Mouse (Mus musculus) layer of hippocampus, adult 2 months (tissue): ENCODE results near the gene Wdr18. TPM values are rescaled to one million over a fixed set of nuclear protein-coding genes. Genes with fewer than 3 reads are reported as not detected.
A peak's percentile ranks its signal among the peaks of the same experiment; 100 is the strongest.

Experiments used
- DNase-seq, 2 experiments: peaks; one replicate each; pipeline ENCODE4 v3.0.0; 2022; ENCODE audit warnings: low spot score in 2 of 2
- H3K27ac ChIP-seq: fragments of 200-600 bp; 2 replicates; pipeline ENCODE4 v1.8.1; 2022
- H3K4me3 ChIP-seq: fragments of 200-600 bp; 2 replicates; pipeline ENCODE4 v1.8.1; 2022; ENCODE audit warnings: mild to moderate bottlenecking
- CTCF ChIP-seq: fragments of 200-600 bp; conservative IDR thresholded peaks from 2 replicates; pipeline ENCODE4 v1.8.1; 2022; ENCODE audit warnings: antibody characterized with exemption, mild to moderate bottlenecking, moderate library complexity
- total RNA-seq, 2 experiments: library from RNA; stranded (reverse); gene quantifications; 2 replicates each; pipeline ENCODE4 v1.2.3; 2021

Gene Wdr18
- total RNA-seq, 2 experiments from 2014 or later, result 44.8 to 47.0 TPM

GRCm38 (mm10) chr10:79989272-79989786 lies 29.4 kb downstream of the Wdr18 start:
- DNase-seq, result no peak
- Histone ChIP-seq H3K4me3 (peak overlapping the region; percentile 54; the same call in 1 of the 2 replicates), H3K27ac (no peak overlapping the region)
- TF ChIP-seq CTCF, result no peak

GRCm38 (mm10) chr10:79989870-79990269 lies 29.9 kb downstream of the Wdr18 start:
- no peak for TF ChIP-seq CTCF
- no peak overlapping the region for H3K4me3 ChIP-seq

GRCm38 (mm10) chr10:79991099-79991498 lies 31.1 kb downstream of the Wdr18 start:
- H3K27ac ChIP-seq, result no peak overlapping the region
- DNase-seq, result no peak
- H3K4me3 ChIP-seq, result no peak overlapping the region
- no peak for TF ChIP-seq CTCF

More at GRCm38 (mm10) chr10:79989870-79990269, 29.9 kb downstream of the Wdr18 start:
- H3K27ac ChIP-seq, result no peak overlapping the region
- DNase-seq, result no peak

GRCm38 (mm10) chr10:79991548-79991947 lies 31.6 kb downstream of the Wdr18 start:
- TF ChIP-seq CTCF, result peak; percentile 55
- Histone ChIP-seq H3K4me3 (no peak overlapping the region), H3K27ac (no peak overlapping the region)
- no peak for DNase-seq

GRCm38 (mm10) chr10:79994397-79995115 lies 34.6 kb downstream of the Wdr18 start:
- TF ChIP-seq CTCF, result no peak
- no peak for DNase-seq
- H3K4me3 ChIP-seq, result no peak overlapping the region
- H3K27ac ChIP-seq, result no peak overlapping the region

GRCm38 (mm10) chr10:79995636-79996035 lies 35.7 kb downstream of the Wdr18 start:
- no peak for DNase-seq
- H3K27ac ChIP-seq, result peak overlapping the region; percentile 56; the same call in 1 of the 2 replicates
- TF ChIP-seq CTCF, result no peak
- no peak overlapping the region for H3K4me3 ChIP-seq

- peak within 1 kb of the TSS; percentile 63 for H3K4me3 ChIP-seq
- DNase-seq, result peak; percentile 92 to 98
- peak within 1 kb of the TSS; percentile 85 for H3K27ac ChIP-seq
- peak; percentile 50 for TF ChIP-seq CTCF
These were observed 36.5 kb downstream of the Wdr18 start, which contains the start of gene Abca7 for GRCm38 (mm10) chr10:79996272-79997033. Gene Abca7, plus strand, starts transcription at chr10:79996494.

GRCm38 (mm10) chr10:79997034-79997760 lies 37.2 kb downstream of the Wdr18 start:
- 0 out of 2 replicates have a peak overlapping the region, but pooled peaks have one; percentile 9 for H3K27ac ChIP-seq
- peak overlapping the region; percentile 63 for H3K4me3 ChIP-seq
- DNase-seq, result peak; percentile 45 to 48

GRCm38 (mm10) chr10:79997819-79998218 lies 37.9 kb downstream of the Wdr18 start:
- TF ChIP-seq CTCF, result no peak
- Histone ChIP-seq H3K27ac (no peak overlapping the region), H3K4me3 (peak overlapping the region; percentile 63)
- no peak for DNase-seq

More at GRCm38 (mm10) chr10:79997034-79997760, 37.2 kb downstream of the Wdr18 start:
- TF ChIP-seq CTCF, result no peak

GRCm38 (mm10) chr10:80001945-80002344 lies 42.0 kb downstream of the Wdr18 start:
- H3K27ac ChIP-seq, result no peak overlapping the region
- no peak for DNase-seq
- TF ChIP-seq CTCF, result no peak
- no peak overlapping the region for H3K4me3 ChIP-seq

- no peak for TF ChIP-seq CTCF
- DNase-seq, result no peak
- Histone ChIP-seq H3K27ac (0 out of 2 replicates have a peak overlapping the region, but pooled peaks have one; percentile 43), H3K4me3 (no peak overlapping the region)
These were observed 42.9 kb downstream of the Wdr18 start for GRCm38 (mm10) chr10:80002829-80003228.
